21 mouse cellular contexts compared by ENCODE assay signal in genomic region chr8:84428034-84428433, GRCm38 (mm10). TPM values are rescaled to one million over a fixed set of nuclear protein-coding genes. Genes with fewer than 3 reads are reported as not detected.
DNase-seq lines count a peak whose midpoint lies in the region; ATAC-seq and TF ChIP-seq lines count a peak whose summit lies in the region.
"Had no signal": no experiment of that assay in that cellular context is flagged by ENCODE, and none has a peak within 500 bp of the region (broad histone marks: within the 10 kb centered on the region; RNA-seq: fewer than 3 reads in every experiment).

No protein-coding gene starts in this region.

- no peaks in the 10 kb centered on the region for H3K9me3 ChIP-seq in forebrain, embryonic 16.5 days (ENCODE audit: control insufficient read depth, low read length)
- H3K9me3 ChIP-seq in neural tube, embryonic 15.5 days (replicated peaks), result no peaks in the 10 kb centered on the region
- H3K9me3 ChIP-seq: embryonic facial prominence, embryonic 15.5 days; forebrain, embryonic 10.5 days; heart, embryonic 12.5 days; hindbrain, embryonic 10.5 days; intestine, embryonic 15.5 days had no signal

- H3K4me3 ChIP-seq in left cerebral cortex, adult 2 months, result no peak overlapping the region
- no peak overlapping the region for H3K4me3 ChIP-seq in forebrain, embryonic 16.5 days (replicated peaks; ENCODE audit: low read length)
- H3K4me3 ChIP-seq in neural tube, embryonic 15.5 days (replicated peaks), result no peak overlapping the region
- H3K4me3 ChIP-seq: embryonic facial prominence, embryonic 15.5 days; erythroblast, embryonic 14.5 days; forebrain, embryonic 10.5 days; heart, embryonic 12.5 days; hindbrain, embryonic 10.5 days; intestine, embryonic 15.5 days had no signal

- H3K27ac ChIP-seq in left cerebral cortex, adult 2 months, result peak overlapping the region; percentile 32; the same call in 1 of the 2 replicates
- H3K27ac ChIP-seq in forebrain, embryonic 16.5 days (ENCODE audit: low read length), result no peak overlapping the region
- no peak overlapping the region for H3K27ac ChIP-seq in neural tube, embryonic 15.5 days (replicated peaks)
- H3K27ac ChIP-seq: embryonic facial prominence, embryonic 15.5 days; forebrain, embryonic 10.5 days; hindbrain, embryonic 10.5 days; hindbrain, embryonic 14.5 days; intestine, embryonic 15.5 days had no signal

- no peaks in the 10 kb centered on the region for H3K36me3 ChIP-seq in forebrain, embryonic 16.5 days (ENCODE audit: control insufficient read depth, insufficient read depth)
- peaks cover 13% of the 10 kb centered on the region for H3K36me3 ChIP-seq in neural tube, embryonic 15.5 days
- H3K36me3 ChIP-seq: embryonic facial prominence, embryonic 15.5 days; heart, embryonic 12.5 days; intestine, embryonic 15.5 days had no signal

- 60% methylated on average over 5 of the region's 5 CpGs for WGBS in forebrain, embryonic 16.5 days
- 85% methylated on average over 5 of the region's 5 CpGs for WGBS in neural tube, embryonic 15.5 days

- no peak overlapping the region for H3K4me2 ChIP-seq in forebrain, embryonic 16.5 days (ENCODE audit: low read length)
- H3K4me2 ChIP-seq in neural tube, embryonic 15.5 days, result no peak overlapping the region
- H3K4me2 ChIP-seq: embryonic facial prominence, embryonic 15.5 days; heart, embryonic 12.5 days; hindbrain, embryonic 14.5 days; intestine, embryonic 15.5 days had no signal

- no peak overlapping the region for H3K9ac ChIP-seq in forebrain, embryonic 16.5 days (replicated peaks; ENCODE audit: low read depth, low read length)
- H3K9ac ChIP-seq in neural tube, embryonic 15.5 days (replicated peaks), result no peak overlapping the region
- H3K9ac ChIP-seq: embryonic facial prominence, embryonic 15.5 days; heart, embryonic 12.5 days; hindbrain, embryonic 14.5 days; intestine, embryonic 15.5 days had no signal

- no peak for ATAC-seq in forebrain, embryonic 16.5 days
- ATAC-seq in neural tube, embryonic 15.5 days (ENCODE audit: low FRiP score), result no peak
- ATAC-seq: activated CD4-positive, CD25-positive, alpha-beta regulatory T cell, adult 4 months; forebrain, embryonic 14.5 days; intestine, embryonic 15.5 days had no signal

- no peaks in the 10 kb centered on the region for H3K27me3 ChIP-seq in forebrain, embryonic 16.5 days (replicated peaks; ENCODE audit: control insufficient read depth, insufficient read depth, low read length)
- H3K27me3 ChIP-seq in neural tube, embryonic 15.5 days (replicated peaks), result no peaks in the 10 kb centered on the region
- H3K27me3 ChIP-seq: embryonic facial prominence, embryonic 15.5 days; intestine, embryonic 15.5 days had no signal

- H3K4me1 ChIP-seq in forebrain, embryonic 16.5 days (replicated peaks; ENCODE audit: control insufficient read depth, insufficient read depth, low read length), result no peaks in the 10 kb centered on the region
- H3K4me1 ChIP-seq in neural tube, embryonic 15.5 days, result 0 out of 2 replicates have a peak, but pooled peaks cover 4% of the 10 kb centered on the region
- H3K4me1 ChIP-seq: embryonic facial prominence, embryonic 15.5 days; heart, embryonic 12.5 days; intestine, embryonic 15.5 days had no signal

- peak; percentile 66 for DNase-seq in cerebellum, adult 11-12 months
- DNase-seq in cerebellum, adult 11 months, result no peak
- no peak for DNase-seq in left cerebral cortex, adult 2 months (ENCODE audit: extremely low spot score in 1 of 2, low spot score in 2 of 2)
- DNase-seq in left cerebral cortex, postnatal 25 days (ENCODE audit: low spot score in 2 of 2), result no peak
- peak; percentile 46 to 66 for DNase-seq in cerebellum, postnatal 14 days
- DNase-seq in liver, result no peak
- DNase-seq: adrenal gland, postnatal 14 days; embryo, embryonic 11 days; gastrocnemius, postnatal 14 days; kidney, adult 2 months had no signal

- TF ChIP-seq CTCF in left cerebral cortex, adult 2 months (IDR thresholded peaks at IDR 0.05), result no peak

- intact Hi-C loops in left cerebral cortex, adult 2 months (cut with DNase I), result no loop called here
- intact Hi-C loops in left cerebral cortex, postnatal 25 days (cut with DNase I), result loop anchor here (2.0 kb wide), 1 partner anchor 13 kb away; no protein-coding TSS in a partner anchor

RNA-seq across cellular contexts. Expression of gene Cacna1a, which starts 39.8 kb away (rescaled TPM):
- total RNA-seq in left cerebral cortex, adult 2 months (2021), result 100 to 1,000 TPM; 243 to 258 TPM
- 100 to 1,000 TPM; 230 to 263 TPM for total RNA-seq in left cerebral cortex, postnatal 25 days (2021)
- polyA plus RNA-seq in forebrain, embryonic 16.5 days (2015; fragmentation: Nextera tagmentation; extraction: Ambion mirVana), result 7.4 and 20.3 TPM in 2 replicates
- 18.3 and 23.6 TPM in 2 replicates for polyA plus RNA-seq in neural tube, embryonic 15.5 days (2015; fragmentation: Nextera tagmentation; extraction: Ambion mirVana)

Comparison
In these comparisons a context has a peak if more than half of its experiments do, and no peak if none do; other contexts are left out.
1. DNase-seq: peak in cerebellum, adult 11-12 months (single experiment) and cerebellum, postnatal 14 days (2 of 2); none in cerebellum, adult 11 months (single experiment), left cerebral cortex, adult 2 months (0 of 2), left cerebral cortex, postnatal 25 days (0 of 2) and liver (single experiment).